Mouse (Mus musculus): Measurements from ENCODE around the gene Zfp422. TPM values are rescaled to one million over a fixed set of nuclear protein-coding genes. Genes with fewer than 3 reads are reported as not detected.

Zfp422 gene
- polyA plus RNA-seq, 1 experiment from 2014 or later: 240 TPM

- H3K27ac ChIP-seq (ENCODE audit: low read depth, low read length): no peak overlapping the region
- H3K27me3 ChIP-seq (ENCODE audit: control insufficient read depth, insufficient read depth, low read length): no peaks in the 10 kb centered on the region
- no peaks in the 10 kb centered on the region for H3K9me3 ChIP-seq (ENCODE audit: control insufficient read depth, low read length)
- no peak overlapping the region for H3K4me3 ChIP-seq (ENCODE audit: low read length)
- 70% methylated on average over 2 of the region's 2 CpGs for WGBS
- no peak for ATAC-seq (ENCODE audit: low FRiP score, low TSS enrichment)
- H3K4me1 ChIP-seq (ENCODE audit: control insufficient read depth, insufficient read depth, low read length): peaks cover 7% of the 10 kb centered on the region; the same call in 1 of the 2 replicates
- no peaks in the 10 kb centered on the region for H3K36me3 ChIP-seq (ENCODE audit: control insufficient read depth, insufficient read depth, low read length)
- H3K9ac ChIP-seq (ENCODE audit: low read depth, low read length): no peak overlapping the region
- H3K4me2 ChIP-seq (replicated peaks; ENCODE audit: low read depth, low read length): no peak overlapping the region
Observed at GRCm38 (mm10) chr6:116639663-116640062, 10.9 kb upstream of the Zfp422 start.

GRCm38 (mm10) chr6:116638871-116639270 is 10.1 kb upstream of the Zfp422 start:
- H3K36me3 ChIP-seq (ENCODE audit: control insufficient read depth, insufficient read depth, low read length): no peaks in the 10 kb centered on the region
- H3K9me3 ChIP-seq (ENCODE audit: control insufficient read depth, low read length): no peaks in the 10 kb centered on the region
- no peak for ATAC-seq (ENCODE audit: low FRiP score, low TSS enrichment)
- H3K4me3 ChIP-seq (ENCODE audit: low read length): no peak overlapping the region
- no peak overlapping the region for H3K9ac ChIP-seq (ENCODE audit: low read depth, low read length)
- H3K4me2 ChIP-seq (replicated peaks; ENCODE audit: low read depth, low read length): no peak overlapping the region
- no peak overlapping the region for H3K27ac ChIP-seq (ENCODE audit: low read depth, low read length)
- H3K27me3 ChIP-seq (ENCODE audit: control insufficient read depth, insufficient read depth, low read length): no peaks in the 10 kb centered on the region
- WGBS: 84% methylated on average over 2 of the region's 2 CpGs
- peaks cover 7% of the 10 kb centered on the region; the same call in 1 of the 2 replicates for H3K4me1 ChIP-seq (ENCODE audit: control insufficient read depth, insufficient read depth, low read length)

- 87% methylated on average over 5 of the region's 5 CpGs for WGBS
- Histone ChIP-seq H3K27me3 (ENCODE audit: control insufficient read depth, insufficient read depth, low read length) (no peaks in the 10 kb centered on the region), H3K9ac (ENCODE audit: low read depth, low read length) (no peak overlapping the region), H3K4me1 (ENCODE audit: control insufficient read depth, insufficient read depth, low read length) (peaks cover 7% of the 10 kb centered on the region; the same call in 1 of the 2 replicates), H3K4me2 (replicated peaks; ENCODE audit: low read depth, low read length) (no peak overlapping the region), H3K9me3 (ENCODE audit: control insufficient read depth, low read length) (no peaks in the 10 kb centered on the region), H3K27ac (ENCODE audit: low read depth, low read length) (no peak overlapping the region), H3K4me3 (ENCODE audit: low read length) (no peak overlapping the region), H3K36me3 (ENCODE audit: control insufficient read depth, insufficient read depth, low read length) (no peaks in the 10 kb centered on the region)
- no peak for ATAC-seq (ENCODE audit: low FRiP score, low TSS enrichment)
Observed at GRCm38 (mm10) chr6:116637496-116637895, 8.7 kb upstream of the Zfp422 start.

- ATAC-seq (ENCODE audit: low FRiP score, low TSS enrichment): no peak
- no peak overlapping the region for H3K4me3 ChIP-seq (ENCODE audit: low read length)
- H3K4me2 ChIP-seq (replicated peaks; ENCODE audit: low read depth, low read length): no peak overlapping the region
- H3K4me1 ChIP-seq (ENCODE audit: control insufficient read depth, insufficient read depth, low read length): peaks cover 7% of the 10 kb centered on the region; the same call in 1 of the 2 replicates
- H3K9ac ChIP-seq (ENCODE audit: low read depth, low read length): no peak overlapping the region
- H3K36me3 ChIP-seq (ENCODE audit: control insufficient read depth, insufficient read depth, low read length): no peaks in the 10 kb centered on the region
- H3K27me3 ChIP-seq (ENCODE audit: control insufficient read depth, insufficient read depth, low read length): no peaks in the 10 kb centered on the region
- 72% methylated on average over 9 of the region's 9 CpGs for whole genome bisulfite sequencing
- H3K27ac ChIP-seq (ENCODE audit: low read depth, low read length): no peak overlapping the region
- H3K9me3 ChIP-seq (ENCODE audit: control insufficient read depth, low read length): no peaks in the 10 kb centered on the region
Observed at GRCm38 (mm10) chr6:116636581-116637235, 7.9 kb upstream of the Zfp422 start.

GRCm38 (mm10) chr6:116635251-116636180 is 6.7 kb upstream of the Zfp422 start:
- no peak overlapping the region for H3K9ac ChIP-seq (ENCODE audit: low read depth, low read length)
- H3K27ac ChIP-seq (ENCODE audit: low read depth, low read length): peak overlapping the region; percentile 32; the same call in 1 of the 2 replicates
- 30% methylated on average over 10 of the region's 10 CpGs for WGBS
- H3K4me2 ChIP-seq (replicated peaks; ENCODE audit: low read depth, low read length): no peak overlapping the region
- H3K9me3 ChIP-seq (ENCODE audit: control insufficient read depth, low read length): no peaks in the 10 kb centered on the region
- no peaks in the 10 kb centered on the region for H3K27me3 ChIP-seq (ENCODE audit: control insufficient read depth, insufficient read depth, low read length)
- H3K4me3 ChIP-seq (ENCODE audit: low read length): no peak overlapping the region
- H3K4me1 ChIP-seq (ENCODE audit: control insufficient read depth, insufficient read depth, low read length): peaks cover 7% of the 10 kb centered on the region; the same call in 1 of the 2 replicates
- peak; percentile 73 for ATAC-seq (ENCODE audit: low FRiP score, low TSS enrichment)
- H3K36me3 ChIP-seq (ENCODE audit: control insufficient read depth, insufficient read depth, low read length): no peaks in the 10 kb centered on the region

GRCm38 (mm10) chr6:116633741-116634695 is 5.2 kb upstream of the Zfp422 start:
- no peak overlapping the region for H3K27ac ChIP-seq (ENCODE audit: low read depth, low read length)
- 93% methylated on average over 17 of the region's 17 CpGs for WGBS

GRCm38 (mm10) chr6:116632129-116632528 is 3.3 kb upstream of the Zfp422 start:
- Histone ChIP-seq H3K36me3 (ENCODE audit: control insufficient read depth, insufficient read depth, low read length) (no peaks in the 10 kb centered on the region), H3K9ac (ENCODE audit: low read depth, low read length) (no peak overlapping the region), H3K4me1 (ENCODE audit: control insufficient read depth, insufficient read depth, low read length) (peaks cover 11% of the 10 kb centered on the region; the same call in 1 of the 2 replicates), H3K27ac (ENCODE audit: low read depth, low read length) (no peak overlapping the region), H3K9me3 (ENCODE audit: control insufficient read depth, low read length) (no peaks in the 10 kb centered on the region), H3K4me3 (ENCODE audit: low read length) (no peak overlapping the region), H3K27me3 (ENCODE audit: control insufficient read depth, insufficient read depth, low read length) (no peaks in the 10 kb centered on the region), H3K4me2 (replicated peaks; ENCODE audit: low read depth, low read length) (no peak overlapping the region)
- 69% methylated on average over 1 of the region's 1 CpGs for WGBS
- no peak for ATAC-seq (ENCODE audit: low FRiP score, low TSS enrichment)

More at GRCm38 (mm10) chr6:116633741-116634695, 5.2 kb upstream of the Zfp422 start:
- Histone ChIP-seq H3K4me2 (replicated peaks; ENCODE audit: low read depth, low read length) (no peak overlapping the region), H3K27me3 (ENCODE audit: control insufficient read depth, insufficient read depth, low read length) (no peaks in the 10 kb centered on the region), H3K4me3 (ENCODE audit: low read length) (no peak overlapping the region), H3K4me1 (ENCODE audit: control insufficient read depth, insufficient read depth, low read length) (peaks cover 10% of the 10 kb centered on the region; the same call in 1 of the 2 replicates), H3K9ac (ENCODE audit: low read depth, low read length) (no peak overlapping the region), H3K36me3 (ENCODE audit: control insufficient read depth, insufficient read depth, low read length) (no peaks in the 10 kb centered on the region), H3K9me3 (ENCODE audit: control insufficient read depth, low read length) (no peaks in the 10 kb centered on the region)
- no peak for ATAC-seq (ENCODE audit: low FRiP score, low TSS enrichment)

- Histone ChIP-seq H3K4me1 (ENCODE audit: control insufficient read depth, insufficient read depth, low read length) (0 out of 2 replicates have a peak, but pooled peaks cover 4% of the 10 kb centered on the region), H3K36me3 (ENCODE audit: control insufficient read depth, insufficient read depth, low read length) (peaks cover 15% of the 10 kb centered on the region), H3K27me3 (ENCODE audit: control insufficient read depth, insufficient read depth, low read length) (no peaks in the 10 kb centered on the region), H3K9ac (ENCODE audit: low read depth, low read length) (no peak overlapping the region), H3K27ac (ENCODE audit: low read depth, low read length) (no peak overlapping the region), H3K4me2 (replicated peaks; ENCODE audit: low read depth, low read length) (no peak overlapping the region), H3K9me3 (ENCODE audit: control insufficient read depth, low read length) (no peaks in the 10 kb centered on the region), H3K4me3 (ENCODE audit: low read length) (no peak overlapping the region)
- 96% methylated on average over 10 of the region's 10 CpGs for WGBS
- ATAC-seq (ENCODE audit: low FRiP score, low TSS enrichment): no peak
Observed at GRCm38 (mm10) chr6:116629766-116630165, 967 bp upstream of the Zfp422 start.

Data from kidney, embryonic 14.5 days (tissue).